Mouse (Mus musculus): Measurements from ENCODE around the gene Fcer2a.

Fcer2a gene

GRCm38 (mm10) chr8:3694121-3694520 lies at the start of gene Fcer2a:
Gene Fcer2a, minus strand, starts transcription at chr8:3694175.
- DNase-seq = no peak

DNA sequence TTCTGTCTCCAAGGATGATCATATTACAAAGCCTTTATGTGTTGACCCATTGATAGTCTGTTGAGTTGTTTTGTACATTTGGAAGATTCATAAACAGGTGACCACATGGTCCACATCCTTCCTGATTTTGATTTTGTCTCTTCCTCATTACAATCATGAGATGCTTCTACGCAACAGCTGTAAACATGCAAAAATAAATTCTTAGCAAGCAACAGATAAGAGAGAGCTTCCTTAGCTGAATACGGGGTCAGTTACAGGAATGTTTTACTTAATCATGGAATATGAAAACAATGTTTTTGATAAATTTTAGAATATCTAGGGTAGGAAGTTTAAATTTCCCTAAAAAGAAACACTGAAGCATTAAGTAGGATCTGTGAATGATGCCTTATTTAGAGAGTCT lies 43.0 kb upstream of the Fcer2a start:
- no peak for DNase-seq

DNA sequence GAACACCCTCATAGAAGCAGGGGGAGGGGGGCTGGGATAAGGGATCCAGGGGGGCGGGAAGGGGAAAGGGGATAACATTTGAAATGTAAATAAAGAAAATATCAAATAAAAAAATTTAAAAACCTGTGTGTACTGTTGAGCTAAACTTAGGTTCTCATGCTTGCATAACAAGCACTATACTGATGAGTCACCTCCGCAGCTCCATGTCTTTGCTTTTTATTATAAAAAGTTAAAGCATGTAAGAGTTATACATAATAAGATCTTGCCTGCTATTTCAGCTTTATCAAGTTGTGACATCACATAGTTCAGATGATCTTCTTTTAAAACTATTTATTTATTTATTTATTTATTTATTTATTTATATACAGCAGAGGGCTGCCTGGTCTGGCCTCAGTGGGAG lies 41.6 kb upstream of the Fcer2a start:
- DNase-seq = no peak

- no peak for DNase-seq
These were observed 40.1 kb upstream of the Fcer2a start for GRCm38 (mm10) chr8:3734084-3734483.

DNA sequence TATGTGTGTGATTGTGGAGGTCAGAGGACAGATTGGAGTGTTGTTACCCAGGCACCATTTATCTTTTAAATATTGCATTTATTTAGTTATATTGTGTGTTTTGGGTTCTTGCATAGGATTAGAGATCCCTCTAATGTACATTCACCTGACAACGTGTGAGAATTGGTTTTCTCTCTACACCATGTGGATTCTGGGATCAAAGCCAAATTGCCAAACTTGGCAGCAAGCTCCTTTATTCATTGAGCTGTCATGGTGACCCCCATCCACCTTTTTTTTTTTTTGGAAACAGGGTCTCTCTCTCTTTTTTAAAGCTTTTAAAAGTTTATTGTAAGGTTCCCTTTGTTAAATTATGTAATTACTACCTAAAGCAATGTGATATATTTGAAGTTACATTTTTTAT lies 27.1 kb upstream of the Fcer2a start:
- no peak for DNase-seq

- DNase-seq = no peak
These were observed 26.6 kb upstream of the Fcer2a start, which contains the start of gene Clec4g for GRCm38 (mm10) chr8:3720551-3720950. Gene Clec4g, minus strand, starts transcription at chr8:3720651.

DNA sequence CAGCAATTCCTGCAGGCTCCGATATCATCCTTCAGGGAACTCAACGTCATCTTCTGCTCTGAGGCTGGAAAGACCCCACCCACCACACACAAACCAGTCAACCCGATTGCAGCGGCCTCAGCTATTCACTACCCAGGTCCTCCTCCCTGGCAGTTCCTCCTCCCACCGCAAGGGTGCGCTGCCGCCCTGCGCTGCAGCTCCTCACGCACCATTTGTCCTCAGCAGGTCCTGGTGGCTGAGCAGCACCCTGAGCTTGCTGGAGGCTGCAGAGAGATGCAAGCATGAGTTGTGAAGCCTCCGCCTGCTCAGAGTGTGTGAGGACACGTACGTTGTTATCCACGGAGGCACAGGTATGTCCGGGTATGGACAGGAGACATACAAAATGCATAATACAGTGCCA lies 24.6 kb upstream of the Fcer2a start:
- DNase-seq = peak; percentile 74

DNA sequence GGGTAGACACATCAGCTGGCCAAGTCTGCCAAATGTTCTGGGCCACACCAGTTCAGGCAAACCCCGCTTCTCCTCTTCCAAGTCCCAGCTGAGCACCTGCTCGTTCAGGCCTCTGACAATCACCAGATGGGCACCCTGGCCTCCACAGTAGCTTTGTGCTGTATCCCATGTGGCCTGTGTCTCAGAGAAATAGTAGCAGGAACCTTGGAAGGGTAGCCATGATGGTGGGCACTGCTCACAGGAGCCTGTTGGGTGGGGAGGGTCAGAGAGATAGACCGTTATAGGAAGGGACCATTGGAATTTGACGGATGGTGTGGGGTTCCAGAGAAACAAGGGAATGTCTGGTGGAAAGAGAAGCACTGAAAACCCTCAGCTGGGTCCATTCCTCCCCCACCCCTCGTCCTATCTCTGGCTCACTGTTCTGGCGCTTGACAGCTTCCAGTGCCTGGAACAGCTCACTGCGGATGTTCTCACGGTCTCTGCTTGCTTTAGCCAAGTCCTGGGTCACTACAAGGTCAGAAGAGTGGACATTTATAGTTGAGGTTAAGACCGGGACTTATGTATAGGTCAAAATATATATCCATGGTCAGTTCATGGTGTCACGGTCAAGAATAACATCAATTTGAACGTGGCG lies 23.5 kb upstream of the Fcer2a start:
- no peak for DNase-seq

DNA sequence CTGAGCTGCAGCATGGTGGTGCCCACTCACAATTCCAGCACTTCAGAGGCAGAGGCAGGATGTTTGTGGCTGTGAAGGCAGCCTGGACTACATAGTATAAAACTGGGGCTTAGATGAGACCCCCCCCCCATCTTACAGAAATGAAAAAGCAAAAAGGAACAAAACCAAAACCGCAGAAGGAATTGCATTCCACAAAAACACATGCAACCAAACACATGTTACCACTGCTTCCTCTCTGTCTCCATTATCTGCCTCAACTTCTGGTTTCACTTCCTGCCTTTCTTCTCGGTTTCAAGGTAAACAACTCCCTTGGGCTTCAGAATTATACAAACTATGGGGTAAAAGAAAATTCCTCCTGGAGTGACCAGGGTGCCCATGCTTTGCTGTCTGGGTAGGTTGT lies 17.7 kb upstream of the Fcer2a start:
- no peak for DNase-seq

DNA sequence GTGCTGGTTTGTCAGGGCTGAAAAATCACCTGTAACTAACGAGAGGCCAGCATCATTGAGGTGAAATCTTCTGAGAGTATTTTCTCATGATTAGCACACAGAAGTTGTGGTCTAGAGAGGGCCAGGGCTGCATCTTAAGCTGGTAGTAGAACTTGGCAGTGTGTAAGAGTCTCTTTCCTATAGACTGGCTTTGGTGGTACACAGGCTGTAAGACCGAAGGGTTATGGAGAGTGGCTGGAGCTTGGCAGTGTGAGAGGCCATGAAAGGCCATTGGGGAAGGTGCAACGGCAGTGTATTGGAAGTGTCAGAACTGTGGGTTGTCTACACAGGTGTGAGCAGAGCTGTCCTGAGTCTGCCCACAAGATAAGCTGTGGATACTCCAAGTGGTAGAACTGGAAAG lies 16.3 kb upstream of the Fcer2a start:
- DNase-seq = no peak

GRCm38 (mm10) chr8:3707611-3708010 lies 13.6 kb upstream of the Fcer2a start:
- no peak for DNase-seq

DNA sequence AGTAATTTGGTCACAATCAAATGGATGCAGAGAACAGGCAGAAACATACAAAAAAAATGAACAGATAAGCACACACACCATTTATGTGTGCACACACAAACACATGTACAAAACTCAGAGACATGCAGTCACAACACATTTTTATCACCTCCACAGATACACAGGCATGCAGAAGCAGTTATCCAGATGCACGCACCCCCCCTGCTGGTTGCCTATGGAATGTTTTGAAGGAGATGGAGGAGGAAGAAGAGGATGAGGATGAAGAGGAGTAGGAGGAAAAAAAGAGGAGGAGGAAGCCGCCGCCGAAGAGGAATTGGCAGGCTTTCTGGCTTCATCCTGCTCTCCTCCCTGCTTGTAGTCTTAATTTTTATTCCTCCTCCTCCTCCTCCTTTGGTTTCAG lies 11.7 kb upstream of the Fcer2a start:
- peak; percentile 13 for DNase-seq

- DNase-seq = no peak
These were observed 7.5 kb upstream of the Fcer2a start for GRCm38 (mm10) chr8:3701491-3701890.

- DNase-seq = no peak
These were observed 3.2 kb downstream of the Fcer2a start for GRCm38 (mm10) chr8:3690774-3691173.

- DNase-seq = no peak
These were observed 6.4 kb downstream of the Fcer2a start for GRCm38 (mm10) chr8:3687537-3687936.

GRCm38 (mm10) chr8:3685422-3685821 lies 8.6 kb downstream of the Fcer2a start:
- no peak for DNase-seq

DNA sequence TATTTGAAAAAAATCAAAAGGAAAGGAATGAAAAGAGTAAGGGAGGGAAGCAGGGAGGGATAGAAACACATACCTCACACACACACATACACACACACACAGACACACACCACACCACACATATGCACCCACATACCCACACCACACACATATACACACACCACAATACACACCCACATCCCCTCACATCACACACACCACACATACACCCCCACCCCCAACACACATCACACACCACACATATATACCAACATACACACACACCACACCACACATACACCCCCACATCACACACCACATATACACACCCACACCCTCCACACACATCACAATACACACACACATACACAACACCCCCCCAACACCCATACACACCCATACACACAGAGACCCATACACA lies 9.4 kb downstream of the Fcer2a start:
- no peak for DNase-seq

DNA sequence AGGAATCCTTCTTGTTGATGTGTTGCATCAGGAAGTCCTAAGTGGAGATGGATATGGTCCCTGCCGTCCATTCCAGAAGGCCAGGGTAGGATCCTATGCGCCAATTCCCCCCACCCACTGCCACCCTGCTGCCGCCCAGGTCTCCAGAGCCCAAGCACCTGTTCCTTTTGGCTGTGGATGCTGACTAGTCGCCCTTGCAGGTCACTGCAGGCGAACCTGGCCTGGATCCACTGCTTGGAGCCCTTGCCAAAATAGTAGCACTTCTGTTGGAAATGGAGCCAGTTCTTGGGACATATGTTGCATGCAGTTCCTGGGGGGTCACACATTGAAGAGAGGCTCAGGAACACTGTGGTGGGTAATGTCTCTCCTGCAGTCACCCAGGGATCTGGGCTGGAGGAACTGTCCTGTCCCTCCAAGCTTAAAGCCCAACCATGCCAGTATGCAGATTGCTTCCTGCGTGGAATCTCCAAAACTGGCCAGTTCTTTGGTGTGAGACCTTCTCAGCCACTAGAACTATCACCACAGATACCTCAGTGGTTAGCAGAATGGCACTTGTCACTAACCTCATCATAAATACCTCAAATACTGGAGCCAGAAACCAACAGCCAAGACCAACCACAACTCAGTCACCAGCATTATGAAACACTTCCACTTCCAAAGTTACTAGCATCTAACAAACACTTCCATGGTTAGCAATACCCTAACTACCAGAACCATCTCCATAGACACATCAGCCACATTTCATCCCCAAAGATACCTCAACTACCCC lies 10.4 kb downstream of the Fcer2a start:
- DNase-seq = no peak

DNA sequence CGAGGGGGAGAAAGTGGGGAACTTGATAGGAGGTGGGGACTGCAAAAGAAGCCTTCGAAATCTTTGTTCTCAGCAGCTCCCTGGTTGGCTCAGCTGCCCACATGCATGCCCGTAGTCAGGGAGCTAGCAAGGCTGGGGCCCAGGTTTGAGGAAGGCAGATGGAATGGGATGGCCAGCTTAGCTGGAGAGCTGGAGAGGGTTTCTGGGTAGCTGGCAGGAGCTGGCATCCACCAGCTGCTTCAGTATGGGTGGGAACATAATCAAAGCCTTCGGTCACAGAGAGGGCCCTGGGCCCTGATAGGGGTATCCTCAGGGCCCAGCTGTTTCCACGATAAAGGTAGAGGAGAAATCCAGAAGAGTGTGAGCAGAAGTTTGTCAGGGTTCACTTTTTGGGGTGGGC lies 11.5 kb downstream of the Fcer2a start:
- no peak for DNase-seq

- no peak for DNase-seq
These were observed 14.3 kb downstream of the Fcer2a start for GRCm38 (mm10) chr8:3679656-3680055.

GRCm38 (mm10) chr8:3679236-3679635 lies 14.7 kb downstream of the Fcer2a start:
- no peak for DNase-seq

DNA sequence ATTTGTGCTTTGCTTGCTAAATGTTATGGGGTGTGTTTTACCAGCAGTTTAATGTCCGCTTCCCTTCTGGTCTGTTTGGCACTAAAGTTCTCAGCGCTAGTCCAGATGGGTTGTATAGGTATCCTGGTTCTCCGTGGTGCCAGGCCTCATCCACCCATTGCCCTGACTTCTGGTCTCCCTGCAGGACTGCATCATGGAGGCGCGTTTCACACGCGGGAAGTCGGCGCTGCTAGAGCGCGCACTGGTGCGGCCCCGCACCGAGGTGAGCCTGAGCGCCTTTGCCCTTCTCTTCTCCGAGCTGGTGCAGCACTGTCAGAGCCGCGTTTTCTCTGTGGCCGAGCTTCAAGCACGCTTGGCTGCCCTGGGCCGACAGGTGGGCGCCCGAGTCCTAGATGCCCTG lies 15.1 kb downstream of the Fcer2a start:
- no peak for DNase-seq

GRCm38 (mm10) chr8:3676993-3677579 lies 16.9 kb downstream of the Fcer2a start:
- peak; percentile 27 for DNase-seq
